ENCODE assay signal across 20 mouse cellular contexts in the genomic region with DNA sequence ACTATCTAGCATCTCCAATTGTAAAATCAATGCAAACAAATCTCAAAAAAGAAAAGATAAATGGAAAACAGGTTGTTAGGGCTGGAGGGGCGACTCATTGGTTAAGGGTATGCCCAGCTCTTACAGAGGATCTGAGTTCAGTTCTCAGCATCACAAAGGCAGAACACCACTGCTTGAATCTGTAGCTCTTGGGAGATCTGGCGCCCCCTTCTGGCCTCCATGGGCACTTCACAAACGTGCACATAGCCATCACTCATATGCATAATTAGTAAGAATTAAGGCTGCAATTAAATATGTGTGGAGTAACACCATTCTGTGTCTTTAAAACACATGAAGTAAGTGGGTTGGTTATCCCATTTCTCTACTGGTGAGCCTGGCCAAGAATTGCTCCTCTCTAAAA.
DNase-seq lines count a peak whose midpoint lies in the region; ATAC-seq and TF ChIP-seq lines count a peak whose summit lies in the region.
"Had no signal": no experiment of that assay in that cellular context is flagged by ENCODE, and none has a peak within 500 bp of the region (broad histone marks: within the 10 kb centered on the region; RNA-seq: fewer than 3 reads in every experiment).

No protein-coding gene starts in this region.

- no peak for TF ChIP-seq EP300 in stomach, postnatal 0 days (optimal IDR thresholded peaks at IDR 0.05)

- 66% methylated on average over 3 of the region's 3 CpGs for WGBS in kidney, postnatal 0 days
- WGBS in midbrain, postnatal 0 days = 72% methylated on average over 3 of the region's 3 CpGs
- WGBS in midbrain, embryonic 13.5 days = 77% methylated on average over 3 of the region's 3 CpGs
- 61% methylated on average over 3 of the region's 3 CpGs for WGBS in stomach, postnatal 0 days

- H3K36me3 ChIP-seq in kidney, postnatal 0 days (ENCODE audit: insufficient read depth, low read length) = no peaks in the 10 kb centered on the region
- H3K36me3 ChIP-seq in midbrain, postnatal 0 days (ENCODE audit: insufficient read depth, low read length) = no peaks in the 10 kb centered on the region
- no peaks in the 10 kb centered on the region for H3K36me3 ChIP-seq in midbrain, embryonic 13.5 days
- H3K36me3 ChIP-seq in stomach, postnatal 0 days (ENCODE audit: control insufficient read depth, insufficient read depth, low read length) = no peaks in the 10 kb centered on the region
- H3K36me3 ChIP-seq: embryonic facial prominence, embryonic 10.5 days; liver, embryonic 13.5 days had no signal

- DNase-seq in cerebellum, postnatal 14 days = peak; percentile 3 to 7
- no peak for DNase-seq in cerebellum, postnatal 36 days
- no peak for DNase-seq in kidney, postnatal 0 days (ENCODE audit: low spot score)
- no peak for DNase-seq in kidney, adult 11 months
- no peak for DNase-seq in midbrain, postnatal 0 days (ENCODE audit: low spot score)
- no peak for DNase-seq in stomach, postnatal 0 days (ENCODE audit: low spot score)
- no peak for DNase-seq in urinary bladder, postnatal 14 days (ENCODE audit: low spot score)
- DNase-seq: cerebellum, adult 11 months; cerebellum, postnatal 25 days; kidney, postnatal 25 days; liver, embryonic 13.5 days; lung, postnatal 10 days; thymus, postnatal 14 days had no signal

- no peak overlapping the region for H3K27ac ChIP-seq in kidney, postnatal 0 days
- no peak overlapping the region for H3K27ac ChIP-seq in midbrain, postnatal 0 days (ENCODE audit: low read depth, low read length)
- H3K27ac ChIP-seq in midbrain, embryonic 13.5 days = no peak overlapping the region
- no peak overlapping the region for H3K27ac ChIP-seq in stomach, postnatal 0 days (replicated peaks)
- H3K27ac ChIP-seq: embryonic facial prominence, embryonic 10.5 days; liver, embryonic 13.5 days had no signal

- no peaks in the 10 kb centered on the region for H3K4me1 ChIP-seq in kidney, postnatal 0 days (replicated peaks; ENCODE audit: insufficient read depth, low read length)
- H3K4me1 ChIP-seq in midbrain, postnatal 0 days (ENCODE audit: insufficient read depth, low read length) = no peaks in the 10 kb centered on the region
- H3K4me1 ChIP-seq in midbrain, embryonic 13.5 days (replicated peaks) = no peaks in the 10 kb centered on the region
- no peaks in the 10 kb centered on the region for H3K4me1 ChIP-seq in stomach, postnatal 0 days (replicated peaks; ENCODE audit: control insufficient read depth, insufficient read depth)
- H3K4me1 ChIP-seq: embryonic facial prominence, embryonic 10.5 days; liver, embryonic 13.5 days; megakaryocyte, embryonic 14.5 days had no signal

- no peak overlapping the region for H3K4me3 ChIP-seq in kidney, postnatal 0 days (replicated peaks; ENCODE audit: low read depth, low read length)
- H3K4me3 ChIP-seq in midbrain, postnatal 0 days (ENCODE audit: low read depth, low read length) = no peak overlapping the region
- no peak overlapping the region for H3K4me3 ChIP-seq in midbrain, embryonic 13.5 days (replicated peaks)
- no peak overlapping the region for H3K4me3 ChIP-seq in stomach, postnatal 0 days (ENCODE audit: low read depth, low read length)
- H3K4me3 ChIP-seq: embryonic facial prominence, embryonic 10.5 days; liver, embryonic 13.5 days; megakaryocyte, embryonic 14.5 days had no signal

- 0 out of 2 replicates have a peak, but pooled peaks have one; percentile 20 for TF ChIP-seq CTCF in kidney, postnatal 0 days (IDR thresholded peaks at IDR 0.05; ENCODE audit: low read depth)
- peak; percentile 30; the same call in 1 of the 2 replicates for TF ChIP-seq CTCF in midbrain, postnatal 0 days (IDR thresholded peaks at IDR 0.05)
- TF ChIP-seq CTCF in stomach, postnatal 0 days (IDR thresholded peaks at IDR 0.05; ENCODE audit: low read depth) = peak; percentile 39

- no peak overlapping the region for H3K9ac ChIP-seq in kidney, postnatal 0 days (ENCODE audit: low read depth, low read length)
- no peak overlapping the region for H3K9ac ChIP-seq in midbrain, postnatal 0 days (replicated peaks; ENCODE audit: low read length, poor library complexity, severe bottlenecking)
- no peak overlapping the region for H3K9ac ChIP-seq in midbrain, embryonic 13.5 days (replicated peaks)
- H3K9ac ChIP-seq in stomach, postnatal 0 days (ENCODE audit: low read length) = no peak overlapping the region
- H3K9ac ChIP-seq: liver, embryonic 13.5 days had no signal

- H3K9me3 ChIP-seq in kidney, postnatal 0 days (replicated peaks; ENCODE audit: low read length) = no peaks in the 10 kb centered on the region
- H3K9me3 ChIP-seq in midbrain, postnatal 0 days (ENCODE audit: low read length) = no peaks in the 10 kb centered on the region
- no peaks in the 10 kb centered on the region for H3K9me3 ChIP-seq in midbrain, embryonic 13.5 days
- no peaks in the 10 kb centered on the region for H3K9me3 ChIP-seq in stomach, postnatal 0 days (ENCODE audit: control insufficient read depth, low read length)
- H3K9me3 ChIP-seq: embryonic facial prominence, embryonic 10.5 days; liver, embryonic 13.5 days had no signal

- no peaks in the 10 kb centered on the region for H3K27me3 ChIP-seq in kidney, postnatal 0 days (ENCODE audit: insufficient read depth, low read length)
- H3K27me3 ChIP-seq in midbrain, postnatal 0 days (ENCODE audit: insufficient read depth, low read length) = no peaks in the 10 kb centered on the region
- no peaks in the 10 kb centered on the region for H3K27me3 ChIP-seq in midbrain, embryonic 13.5 days
- H3K27me3 ChIP-seq in stomach, postnatal 0 days (ENCODE audit: control insufficient read depth, insufficient read depth, low read length) = no peaks in the 10 kb centered on the region
- H3K27me3 ChIP-seq: liver, embryonic 13.5 days; megakaryocyte, embryonic 14.5 days; Patski had no signal

- no peak overlapping the region for H3K4me2 ChIP-seq in kidney, postnatal 0 days (ENCODE audit: low read length)
- H3K4me2 ChIP-seq in midbrain, postnatal 0 days (ENCODE audit: low read depth, low read length, poor library complexity, severe bottlenecking) = no peak overlapping the region
- no peak overlapping the region for H3K4me2 ChIP-seq in midbrain, embryonic 13.5 days (replicated peaks)
- no peak overlapping the region for H3K4me2 ChIP-seq in stomach, postnatal 0 days (replicated peaks; ENCODE audit: low read depth)
- H3K4me2 ChIP-seq: liver, embryonic 13.5 days had no signal

- no peak for ATAC-seq in kidney, postnatal 0 days (replicated peaks; ENCODE audit: low FRiP score, low read depth)
- ATAC-seq in midbrain, postnatal 0 days (ENCODE audit: low FRiP score) = no peak
- no peak for ATAC-seq in midbrain, embryonic 13.5 days
- ATAC-seq in stomach, postnatal 0 days (ENCODE audit: low FRiP score, low TSS enrichment) = no peak
- ATAC-seq: forebrain, embryonic 16.5 days; intestine, embryonic 16.5 days; midbrain, embryonic 16.5 days; Patski had no signal

Comparison
In these comparisons a context has a peak if more than half of its experiments do, and no peak if none do; other contexts are left out.
1. DNase-seq: peak in cerebellum, postnatal 14 days (2 of 2); none in cerebellum, postnatal 36 days (0 of 2), kidney, postnatal 0 days (single experiment), kidney, adult 11 months (single experiment), midbrain, postnatal 0 days (single experiment), stomach, postnatal 0 days (single experiment) and urinary bladder, postnatal 14 days (single experiment).
2. Peak in every context shown above with its lines, with median percentiles within 50 percentile points of each other: CTCF ChIP-seq.